Mouse (Mus musculus) heart, embryonic 12.5 days (tissue): ENCODE measurements around the gene Mrnip. TPM values are rescaled to one million over a fixed set of nuclear protein-coding genes. Genes with fewer than 3 reads are reported as not detected.

Experiments used
- ATAC-seq: fragments of 200-750 bp; cut with Nextera tagmentation; 2 replicates; pipeline ENCODE4 v1.8.0; 2017; ENCODE audit warnings: moderate TSS enrichment, moderate library complexity; ENCODE audit not compliant: insufficient number of reproducible peaks, low FRiP score
- H3K27ac ChIP-seq: fragments of 300-500 bp; sonication (generic); 2 replicates; pipeline ENCODE4 v1.5.1; 2016; ENCODE audit warnings: mild to moderate bottlenecking, moderate library complexity; ENCODE audit not compliant: poor library complexity, severe bottlenecking
- H3K27me3 ChIP-seq: fragments of 300-500 bp; sonication (generic); replicated peaks from 2 replicates; pipeline ENCODE4 v1.6.1; 2016; ENCODE audit warnings: mild to moderate bottlenecking, moderate library complexity
- H3K36me3 ChIP-seq: fragments of 300-500 bp; sonication (generic); 2 replicates; pipeline ENCODE4 v1.6.1; 2016; ENCODE audit warnings: mild to moderate bottlenecking, moderate library complexity
- H3K4me1 ChIP-seq: fragments of 300-500 bp; sonication (generic); replicated peaks from 2 replicates; pipeline ENCODE4 v1.6.1; 2016; ENCODE audit warnings: mild to moderate bottlenecking
- H3K4me2 ChIP-seq: fragments of 300-500 bp; sonication (generic); 2 replicates; pipeline ENCODE4 v1.6.1; 2016; ENCODE audit warnings: mild to moderate bottlenecking, moderate library complexity
- H3K4me3 ChIP-seq: fragments of 300-500 bp; sonication (generic); 2 replicates; pipeline ENCODE4 v1.5.1; 2016; ENCODE audit warnings: mild to moderate bottlenecking
- H3K9ac ChIP-seq: fragments of 300-500 bp; sonication (generic); 2 replicates; pipeline ENCODE4 v1.6.1; 2016; ENCODE audit warnings: mild to moderate bottlenecking, moderate library complexity
- H3K9me3 ChIP-seq: fragments of 300-500 bp; sonication (generic); replicated peaks from 2 replicates; pipeline ENCODE4 v1.6.1; 2016; ENCODE audit warnings: mild to moderate bottlenecking, moderate library complexity
- WGBS: fragments of 180-500 bp; shearing (Covaris S2); methylation state at CpG from one replicate; pipeline ENCODE4 v1.1.7; 2016; 5-methylcytosine and 5-hydroxymethylcytosine counted together
- polyA plus RNA-seq: library from polyadenylated mRNA; unstranded; fragments of >200 nt; fragmentation: Nextera tagmentation; extraction: Ambion mirVana; gene quantifications from 2 replicates; pipeline ENCODE4 v1.2.1, GENCODE M21; 2016

Mrnip gene
- polyA plus RNA-seq, 1 experiment from 2014 or later, result 10.1 TPM

DNA sequence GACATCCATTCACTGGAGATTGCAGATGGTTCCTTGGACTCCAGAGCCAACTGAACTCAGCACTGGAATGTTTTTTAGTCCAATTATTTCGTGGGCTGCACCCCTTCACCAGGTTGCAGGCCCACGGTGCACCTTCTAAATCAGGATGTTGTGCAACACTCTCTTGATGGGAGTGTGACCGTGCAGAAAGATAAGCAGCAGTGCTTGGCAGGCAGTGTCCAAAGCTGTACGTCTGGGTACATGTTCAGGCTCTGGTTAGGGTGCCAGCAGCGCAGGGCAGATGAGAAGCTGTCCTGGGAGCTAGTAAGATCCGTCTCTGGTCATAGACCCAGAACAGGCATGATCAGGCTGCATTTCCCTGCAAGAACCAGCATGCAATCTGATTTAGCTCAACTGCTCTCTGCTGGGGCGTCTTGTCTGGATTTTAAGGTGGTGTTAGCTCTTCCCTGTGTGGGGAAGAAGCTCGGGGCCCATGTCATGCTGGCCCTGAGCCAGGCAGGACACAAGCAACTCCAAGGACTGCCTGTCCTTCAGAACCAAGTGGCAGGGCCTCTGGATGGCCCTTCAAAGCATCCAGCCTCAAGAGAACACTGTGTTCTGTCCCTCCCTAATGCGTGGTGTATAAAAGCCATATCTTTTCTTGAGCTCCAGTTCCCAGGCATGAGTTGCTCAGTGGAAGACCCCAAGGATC is 26.8 kb upstream of the Mrnip start:
- peak overlapping the region; percentile 35 for H3K27ac ChIP-seq
- ATAC-seq, result peak; percentile 52; the same call in 1 of the 2 replicates
- H3K4me1 ChIP-seq, result peaks cover 13% of the 10 kb centered on the region
- no peaks in the 10 kb centered on the region for H3K9me3 ChIP-seq
- H3K4me3 ChIP-seq, result no peak overlapping the region
- no peak overlapping the region for H3K9ac ChIP-seq
- H3K4me2 ChIP-seq, result no peak overlapping the region
- peaks cover 86% of the 10 kb centered on the region for H3K36me3 ChIP-seq
- no peaks in the 10 kb centered on the region for H3K27me3 ChIP-seq
- WGBS, result 46% methylated on average over 9 of the region's 9 CpGs

DNA sequence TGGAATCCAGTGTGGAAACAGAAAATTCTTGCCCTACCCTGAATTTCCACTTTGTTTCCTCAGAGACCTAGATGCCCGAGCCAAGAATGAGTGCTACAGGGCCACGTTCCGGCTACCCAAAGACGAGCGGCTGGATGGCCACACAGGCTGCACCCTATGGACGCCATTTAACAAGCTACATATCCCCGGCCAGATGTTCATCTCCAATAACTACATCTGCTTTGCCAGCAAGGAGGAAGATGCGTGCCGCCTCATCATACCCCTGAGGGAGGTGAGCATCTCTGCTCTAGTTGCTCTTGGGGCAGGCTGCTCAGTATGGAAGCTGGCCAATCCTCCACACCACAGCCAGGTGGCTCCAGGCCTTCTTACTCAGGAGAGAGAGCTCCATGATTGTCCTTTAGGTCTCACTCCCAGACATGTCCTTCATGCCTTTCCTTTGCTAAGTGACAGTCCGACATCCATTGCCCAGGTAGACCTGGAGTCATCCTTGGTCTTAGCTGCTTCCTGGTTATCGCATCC is 26.2 kb upstream of the Mrnip start:
- Histone ChIP-seq H3K9me3 (no peaks in the 10 kb centered on the region), H3K4me3 (no peak overlapping the region), H3K36me3 (peaks cover 86% of the 10 kb centered on the region), H3K27ac (peak overlapping the region; percentile 35; the same call in 1 of the 2 replicates), H3K4me1 (peaks cover 13% of the 10 kb centered on the region), H3K4me2 (no peak overlapping the region), H3K9ac (no peak overlapping the region), H3K27me3 (no peaks in the 10 kb centered on the region)
- WGBS, result 90% methylated on average over 11 of the region's 11 CpGs
- ATAC-seq, result no peak

DNA sequence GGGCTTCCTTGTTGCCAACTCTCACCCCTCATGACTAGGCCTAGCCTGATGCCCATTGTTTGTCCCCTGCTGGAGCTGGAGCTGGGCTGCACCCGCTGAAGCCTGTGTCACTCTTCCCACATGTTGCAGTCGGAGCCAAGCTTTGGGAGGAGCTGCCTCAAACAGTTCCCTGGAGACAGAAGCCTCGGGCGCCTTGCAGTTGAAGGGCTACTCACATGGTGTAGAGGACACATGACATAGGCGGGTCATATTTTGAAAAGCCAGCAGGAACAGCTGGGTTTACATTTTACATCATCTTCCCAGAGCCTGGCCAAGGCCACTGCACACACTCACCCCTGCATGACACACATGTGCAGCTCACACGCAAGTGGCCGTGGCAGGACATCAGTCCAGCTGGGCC is 25.0 kb upstream of the Mrnip start:
- ATAC-seq, result no peak
- no peak overlapping the region for H3K4me2 ChIP-seq
- 85% methylated on average over 7 of the region's 7 CpGs for WGBS

DNA sequence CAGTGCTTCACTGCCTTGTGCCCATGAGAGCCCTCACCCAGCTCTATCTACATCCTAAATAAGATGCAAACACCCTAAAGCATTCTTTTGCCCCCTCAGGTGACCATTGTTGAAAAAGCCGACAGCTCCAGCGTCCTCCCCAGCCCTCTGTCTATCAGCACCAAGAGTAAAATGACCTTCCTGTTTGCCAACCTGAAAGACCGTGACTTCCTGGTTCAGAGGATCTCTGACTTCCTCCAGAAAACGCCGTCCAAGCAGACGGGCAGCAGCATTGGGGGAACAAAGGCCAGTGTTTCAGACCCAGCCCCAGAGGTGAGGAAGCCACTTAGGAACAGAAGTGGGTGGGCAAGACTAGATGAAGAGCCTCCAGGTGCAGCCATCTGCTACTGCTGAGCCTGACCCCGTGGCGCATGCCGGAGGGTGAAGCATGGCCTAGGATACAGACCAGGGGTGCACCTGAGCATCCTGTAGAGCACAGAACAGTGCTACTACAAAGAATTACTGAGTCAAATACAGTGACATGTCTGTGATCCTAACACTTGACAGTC is 24.6 kb upstream of the Mrnip start:
- Histone ChIP-seq H3K9me3 (no peaks in the 10 kb centered on the region), H3K27me3 (no peaks in the 10 kb centered on the region), H3K4me3 (no peak overlapping the region), H3K4me2 (no peak overlapping the region), H3K27ac (no peak overlapping the region), H3K4me1 (peaks cover 13% of the 10 kb centered on the region), H3K36me3 (peaks cover 89% of the 10 kb centered on the region), H3K9ac (no peak overlapping the region)
- 77% methylated on average over 9 of the region's 9 CpGs for WGBS
- ATAC-seq, result no peak

More for the DNA sequence above, 25.0 kb upstream of the Mrnip start:
- Histone ChIP-seq H3K27ac (no peak overlapping the region), H3K36me3 (peaks cover 85% of the 10 kb centered on the region), H3K9me3 (no peaks in the 10 kb centered on the region), H3K27me3 (no peaks in the 10 kb centered on the region), H3K4me1 (peaks cover 13% of the 10 kb centered on the region), H3K4me3 (no peak overlapping the region), H3K9ac (no peak overlapping the region)

DNA sequence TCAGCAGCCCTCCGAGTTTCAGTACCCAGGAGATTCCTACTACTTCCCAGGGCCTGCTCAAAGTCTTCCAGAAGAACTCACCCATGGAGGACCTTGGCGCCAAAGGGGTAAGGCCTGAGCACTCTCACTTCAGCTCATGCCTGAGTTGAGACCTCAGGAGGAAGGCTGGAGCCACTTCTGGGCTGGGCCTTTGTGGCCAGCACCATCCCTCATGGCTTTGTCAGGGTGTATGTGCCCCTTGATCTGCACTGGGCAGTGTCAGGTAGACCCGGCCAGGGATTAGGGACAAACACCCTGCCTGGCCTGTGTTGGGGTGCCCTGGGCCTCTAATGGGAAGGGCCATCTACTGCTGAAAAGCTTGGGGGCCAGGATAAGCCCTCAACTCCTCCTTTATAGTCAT is 22.9 kb upstream of the Mrnip start:
- 79% methylated on average over 3 of the region's 3 CpGs for WGBS
- H3K36me3 ChIP-seq, result peaks cover 87% of the 10 kb centered on the region

DNA sequence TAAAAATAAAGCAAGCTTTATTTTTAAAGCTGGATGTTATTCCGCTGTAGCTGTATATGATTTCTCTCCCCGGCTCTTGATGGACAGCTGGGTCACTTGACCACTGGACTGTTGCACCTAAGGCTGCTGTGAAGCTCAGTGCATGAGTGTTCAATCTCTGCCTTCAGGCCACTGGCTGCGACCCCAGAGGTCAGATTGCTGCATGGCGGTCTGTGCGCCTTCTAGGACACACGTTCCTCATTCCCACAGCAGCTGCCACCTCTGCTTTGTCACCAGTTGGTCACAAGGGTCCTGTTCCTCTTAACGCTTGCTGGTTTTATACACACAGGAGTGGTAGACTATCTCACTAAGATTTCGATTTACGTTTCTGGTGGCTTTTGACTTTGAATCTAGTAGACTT is 20.1 kb upstream of the Mrnip start:
- Histone ChIP-seq H3K4me3 (no peak overlapping the region), H3K27me3 (no peaks in the 10 kb centered on the region), H3K36me3 (peaks cover 96% of the 10 kb centered on the region), H3K4me2 (no peak overlapping the region), H3K9ac (no peak overlapping the region), H3K9me3 (no peaks in the 10 kb centered on the region), H3K27ac (no peak overlapping the region), H3K4me1 (no peaks in the 10 kb centered on the region)
- 75% methylated on average over 9 of the region's 9 CpGs for WGBS
- no peak for ATAC-seq

More for the DNA sequence above, 22.9 kb upstream of the Mrnip start:
- H3K9ac ChIP-seq, result no peak overlapping the region
- no peaks in the 10 kb centered on the region for H3K27me3 ChIP-seq
- no peak for ATAC-seq
- H3K27ac ChIP-seq, result no peak overlapping the region
- no peak overlapping the region for H3K4me3 ChIP-seq
- H3K4me1 ChIP-seq, result peaks cover 13% of the 10 kb centered on the region
- H3K4me2 ChIP-seq, result no peak overlapping the region
- H3K9me3 ChIP-seq, result no peaks in the 10 kb centered on the region

DNA sequence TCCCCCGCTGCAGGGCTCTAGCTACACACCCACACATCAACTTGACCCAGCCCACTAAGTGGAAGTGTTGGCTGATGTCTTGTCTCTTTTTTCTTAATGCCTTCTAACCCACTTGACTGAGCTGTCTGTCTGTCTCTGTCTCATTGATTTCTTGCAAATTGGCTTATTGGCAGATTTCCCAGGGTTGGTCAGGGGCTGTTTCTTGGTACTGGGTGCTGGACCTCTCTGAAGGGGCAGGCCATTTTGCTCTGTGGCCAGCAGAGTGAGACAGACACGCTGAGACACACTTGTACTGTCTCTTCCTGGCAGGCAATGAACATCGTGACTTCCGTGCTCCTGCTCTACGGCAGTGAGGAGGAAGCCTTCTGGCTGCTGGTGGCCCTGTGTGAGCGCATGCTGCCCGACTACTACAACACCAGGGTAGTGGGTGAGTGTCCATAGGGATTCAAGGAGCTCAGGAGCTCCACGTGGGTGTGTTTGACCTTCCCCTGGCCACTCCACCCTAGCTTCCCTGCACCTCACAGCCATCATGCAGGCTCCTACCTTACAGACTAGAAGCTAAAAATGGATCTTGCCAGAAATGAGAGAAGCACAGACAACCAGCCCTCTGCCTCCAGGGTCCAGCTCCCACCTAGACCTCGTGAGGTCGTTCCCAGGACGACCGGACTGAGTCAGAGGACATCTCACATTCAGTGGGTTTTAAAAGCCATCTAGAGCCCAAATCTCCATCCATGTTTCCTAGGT is 19.3 kb upstream of the Mrnip start:
- peaks cover 96% of the 10 kb centered on the region for H3K36me3 ChIP-seq
- no peaks in the 10 kb centered on the region for H3K4me1 ChIP-seq
- H3K4me3 ChIP-seq, result no peak overlapping the region
- no peak overlapping the region for H3K4me2 ChIP-seq
- no peaks in the 10 kb centered on the region for H3K27me3 ChIP-seq
- H3K9me3 ChIP-seq, result no peaks in the 10 kb centered on the region
- no peak overlapping the region for H3K9ac ChIP-seq
- 81% methylated on average over 12 of the region's 12 CpGs for WGBS
- ATAC-seq, result no peak
- no peak overlapping the region for H3K27ac ChIP-seq

DNA sequence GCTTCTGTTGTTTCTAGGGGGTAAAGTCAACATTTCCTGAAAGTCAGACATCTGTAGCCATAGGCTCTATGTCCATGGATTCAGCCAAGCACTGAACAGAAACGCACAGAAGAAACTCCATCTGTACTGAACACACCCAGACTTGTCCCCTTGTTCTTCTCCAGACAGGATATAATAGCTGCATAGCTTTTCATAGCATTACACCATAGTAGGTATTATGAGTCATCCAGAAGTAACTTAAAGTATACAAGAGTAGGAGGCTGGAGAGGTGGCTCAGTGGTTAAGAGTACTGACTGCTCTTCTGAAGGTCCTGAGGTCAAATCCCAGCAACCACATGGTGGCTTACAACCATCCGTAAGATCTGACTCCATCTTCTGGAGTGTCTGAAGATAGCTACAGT is 18.5 kb upstream of the Mrnip start:
- H3K27me3 ChIP-seq, result no peaks in the 10 kb centered on the region
- H3K9ac ChIP-seq, result no peak overlapping the region
- H3K27ac ChIP-seq, result no peak overlapping the region
- 85% methylated on average over 2 of the region's 2 CpGs for WGBS
- no peak overlapping the region for H3K4me3 ChIP-seq
- H3K9me3 ChIP-seq, result no peaks in the 10 kb centered on the region
- no peaks in the 10 kb centered on the region for H3K4me1 ChIP-seq
- ATAC-seq, result no peak
- no peak overlapping the region for H3K4me2 ChIP-seq
- H3K36me3 ChIP-seq, result peaks cover 92% of the 10 kb centered on the region

DNA sequence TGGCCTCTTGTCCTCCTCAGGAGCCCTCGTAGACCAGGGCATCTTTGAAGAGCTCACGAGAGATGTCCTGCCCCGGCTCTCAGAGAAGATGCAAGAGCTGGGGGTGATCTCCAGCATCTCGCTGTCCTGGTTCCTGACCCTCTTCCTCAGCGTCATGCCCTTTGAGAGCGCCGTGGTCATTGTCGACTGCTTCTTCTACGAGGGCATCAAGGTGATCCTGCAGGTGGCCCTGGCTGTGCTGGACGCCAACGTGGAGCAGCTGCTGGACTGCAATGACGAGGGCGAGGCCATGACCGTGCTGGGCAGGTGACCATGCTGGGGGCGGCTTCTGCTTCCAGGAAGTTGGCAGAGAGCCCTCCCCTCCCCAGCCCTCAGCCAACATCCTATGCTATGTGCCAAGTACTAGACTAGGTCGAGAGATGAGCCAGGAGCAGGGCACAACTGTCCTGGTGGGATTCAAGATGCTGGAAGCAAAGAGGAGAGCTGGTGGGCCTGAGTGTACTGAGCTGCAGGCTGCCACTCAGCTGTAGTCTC is 17.5 kb upstream of the Mrnip start:
- Histone ChIP-seq H3K36me3 (peaks cover 91% of the 10 kb centered on the region), H3K4me1 (peaks cover under 1% of the 10 kb centered on the region; the same call in 1 of the 2 replicates), H3K9ac (no peak overlapping the region), H3K9me3 (no peaks in the 10 kb centered on the region), H3K4me2 (no peak overlapping the region), H3K27ac (no peak overlapping the region), H3K4me3 (no peak overlapping the region), H3K27me3 (no peaks in the 10 kb centered on the region)
- 90% methylated on average over 16 of the region's 16 CpGs for WGBS
- ATAC-seq, result no peak

DNA sequence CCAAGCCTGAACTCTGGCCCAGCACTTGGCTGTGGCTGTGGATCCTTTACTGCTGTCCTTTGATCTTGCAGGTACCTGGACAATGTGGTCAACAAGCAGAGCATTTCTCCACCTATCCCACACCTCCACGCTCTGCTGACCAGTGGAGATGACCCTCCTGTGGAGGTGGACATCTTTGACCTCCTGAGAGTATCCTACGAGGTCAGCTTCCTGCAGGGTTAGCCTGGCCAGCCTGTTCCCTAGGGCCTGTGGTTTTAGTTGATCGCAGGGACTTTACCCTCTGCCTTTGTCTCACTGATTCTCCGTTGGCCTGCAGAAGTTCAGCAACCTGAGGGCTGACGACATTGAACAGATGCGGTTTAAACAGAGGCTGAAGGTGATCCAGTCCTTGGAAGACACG is 15.9 kb upstream of the Mrnip start:
- H3K4me3 ChIP-seq, result no peak overlapping the region
- no peak overlapping the region for H3K4me2 ChIP-seq
- no peaks in the 10 kb centered on the region for H3K27me3 ChIP-seq
- H3K4me1 ChIP-seq, result peaks cover 4% of the 10 kb centered on the region; the same call in 1 of the 2 replicates
- H3K27ac ChIP-seq, result no peak overlapping the region
- H3K36me3 ChIP-seq, result peaks cover 90% of the 10 kb centered on the region
- ATAC-seq, result no peak
- WGBS, result 91% methylated on average over 7 of the region's 7 CpGs
- H3K9ac ChIP-seq, result no peak overlapping the region
- no peaks in the 10 kb centered on the region for H3K9me3 ChIP-seq

DNA sequence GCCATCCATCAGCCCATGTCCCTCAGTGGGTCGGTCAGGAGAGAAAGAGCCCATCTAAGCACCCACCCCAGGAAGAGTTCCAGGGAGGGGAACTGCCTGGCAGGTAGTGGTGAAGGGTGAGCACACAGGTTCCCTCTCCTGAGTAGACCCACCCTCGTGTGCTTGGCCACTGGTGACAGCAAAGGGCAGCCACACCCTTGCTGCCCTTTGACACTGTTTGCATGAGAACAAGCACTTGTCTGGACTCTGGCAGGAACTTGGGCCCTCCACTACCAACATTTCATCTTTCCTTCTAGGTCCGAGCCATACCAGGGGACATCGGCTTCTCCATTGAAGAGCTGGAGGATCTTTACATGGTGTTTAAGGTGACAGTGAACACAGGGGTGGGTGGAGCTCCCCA is 14.9 kb upstream of the Mrnip start:
- Histone ChIP-seq H3K4me3 (no peak overlapping the region), H3K4me1 (peaks cover 4% of the 10 kb centered on the region; the same call in 1 of the 2 replicates), H3K27ac (no peak overlapping the region), H3K36me3 (peaks cover 92% of the 10 kb centered on the region), H3K9ac (no peak overlapping the region), H3K27me3 (no peaks in the 10 kb centered on the region), H3K9me3 (no peaks in the 10 kb centered on the region), H3K4me2 (no peak overlapping the region)
- WGBS, result 83% methylated on average over 4 of the region's 4 CpGs
- ATAC-seq, result no peak
